Mouse (Mus musculus) spleen, postnatal 36 days (tissue): ENCODE measurements around the gene Tjp3.

Experiments used
- DNase-seq, 2 experiments: peaks; one replicate each; pipeline ENCODE4 v3.0.0; 2022; ENCODE audit warnings: low spot score in 2 of 2, mixed read lengths in 1 of 2

The Tjp3 gene

GRCm38 (mm10) chr10:81297845-81298244 lies 6.5 kb upstream of the Tjp3 start:
- DNase-seq: peak; percentile 80 to 81

- peak; percentile 62 to 67 for DNase-seq
Observed at GRCm38 (mm10) chr10:81297246-81297645, 5.9 kb upstream of the Tjp3 start.

GRCm38 (mm10) chr10:81295185-81295584 lies 3.8 kb upstream of the Tjp3 start:
- DNase-seq: no peak

- no peak for DNase-seq
Observed at GRCm38 (mm10) chr10:81294442-81294841, 3.1 kb upstream of the Tjp3 start.

GRCm38 (mm10) chr10:81293334-81294030 lies 2.1 kb upstream of the Tjp3 start:
- no peak for DNase-seq

GRCm38 (mm10) chr10:81292554-81293333 lies 1.4 kb upstream of the Tjp3 start, which contains the start of gene Pip5k1c:
Gene Pip5k1c (plus strand): TSS chr10:81292963.
- DNase-seq: peak; percentile 100

- DNase-seq: no peak
Observed at GRCm38 (mm10) chr10:81290698-81291460, 502 bp downstream of the Tjp3 start.

- no peak for DNase-seq
Observed at GRCm38 (mm10) chr10:81289811-81290210, 1.6 kb downstream of the Tjp3 start.

- peak; percentile 54 to 58 for DNase-seq
Observed at GRCm38 (mm10) chr10:81289278-81289677, 2.1 kb downstream of the Tjp3 start.

GRCm38 (mm10) chr10:81288601-81289000 lies 2.8 kb downstream of the Tjp3 start:
- DNase-seq: no peak

- peak; percentile 49 to 71 for DNase-seq
Observed at GRCm38 (mm10) chr10:81287513-81288157, 3.7 kb downstream of the Tjp3 start.

- no peak for DNase-seq
Observed at GRCm38 (mm10) chr10:81286586-81286985, 4.8 kb downstream of the Tjp3 start.

- peak; percentile 92 for DNase-seq
Observed at GRCm38 (mm10) chr10:81285694-81286450, 5.5 kb downstream of the Tjp3 start.

GRCm38 (mm10) chr10:81284719-81285118 lies 6.7 kb downstream of the Tjp3 start:
- DNase-seq: no peak

GRCm38 (mm10) chr10:81284189-81284588 lies 7.2 kb downstream of the Tjp3 start:
- no peak for DNase-seq

- DNase-seq: no peak
Observed at GRCm38 (mm10) chr10:81279496-81279895, 11.9 kb downstream of the Tjp3 start.

- DNase-seq: no peak
Observed at GRCm38 (mm10) chr10:81277676-81278075, 13.7 kb downstream of the Tjp3 start.

GRCm38 (mm10) chr10:81273842-81274241 lies 17.5 kb downstream of the Tjp3 start:
- DNase-seq: no peak

GRCm38 (mm10) chr10:81272356-81272755 lies 19.0 kb downstream of the Tjp3 start:
- no peak for DNase-seq

- no peak for DNase-seq
Observed at GRCm38 (mm10) chr10:81268643-81269412, 22.6 kb downstream of the Tjp3 start.
